Mouse (Mus musculus): ENCODE data around the gene Slc30a3.

Slc30a3 gene

DNA sequence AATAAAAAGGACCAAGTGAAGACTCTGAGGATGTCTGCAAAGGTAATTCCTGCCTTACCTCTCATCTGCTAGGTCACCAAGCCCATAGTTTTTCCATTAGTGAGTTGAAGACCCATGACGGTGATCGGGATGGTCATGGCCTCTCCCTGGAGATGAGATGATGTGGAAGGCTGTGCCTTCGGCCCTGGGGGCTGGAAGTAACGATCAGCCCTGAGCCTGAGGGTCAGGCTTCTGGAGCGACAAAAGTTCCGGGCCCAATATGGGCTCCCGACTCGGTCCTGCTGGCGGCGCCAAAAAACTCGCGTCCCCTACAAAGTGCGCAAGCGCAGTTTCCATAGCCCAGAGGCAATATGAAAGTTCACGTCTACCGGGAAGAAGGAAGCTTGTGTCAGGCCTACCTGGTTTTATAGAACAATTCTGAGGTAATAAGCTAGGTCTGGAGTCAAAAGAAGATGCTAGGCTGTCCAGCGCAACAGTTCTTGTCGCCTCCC is at the start of gene Slc30a3:
TSS of gene Slc30a3 (minus strand) at position 238 of the 491 bp plus-strand sequence.
- no peak for DNase-seq (ENCODE audit: low spot score in 2 of 2)

DNA sequence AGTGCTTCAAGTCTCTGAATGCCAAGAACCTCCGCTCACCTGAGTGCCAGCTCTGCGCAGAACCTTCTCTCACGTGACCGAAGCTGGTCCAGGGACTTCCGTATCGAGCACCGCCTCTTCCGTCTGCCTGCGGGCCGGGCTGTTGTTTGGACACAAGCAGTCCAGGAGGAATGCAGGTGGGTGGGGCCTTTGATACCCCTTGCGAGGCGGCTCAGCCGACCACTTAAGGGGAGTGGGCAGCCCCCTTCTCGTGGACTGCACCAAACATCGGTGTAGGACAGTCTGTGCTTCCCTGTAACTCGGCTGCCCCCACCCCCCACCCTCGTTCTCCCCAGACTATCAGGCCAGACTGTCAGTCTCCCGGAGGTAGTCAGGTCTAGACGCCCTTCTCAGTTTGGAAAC is 46.1 kb upstream of the Slc30a3 start, which contains the start of gene Mpv17:
TSS of gene Mpv17 (minus strand) at position 100 of the 402 bp plus-strand sequence.
- DNase-seq (ENCODE audit: low spot score in 2 of 2): peak; percentile 73 to 74

DNA sequence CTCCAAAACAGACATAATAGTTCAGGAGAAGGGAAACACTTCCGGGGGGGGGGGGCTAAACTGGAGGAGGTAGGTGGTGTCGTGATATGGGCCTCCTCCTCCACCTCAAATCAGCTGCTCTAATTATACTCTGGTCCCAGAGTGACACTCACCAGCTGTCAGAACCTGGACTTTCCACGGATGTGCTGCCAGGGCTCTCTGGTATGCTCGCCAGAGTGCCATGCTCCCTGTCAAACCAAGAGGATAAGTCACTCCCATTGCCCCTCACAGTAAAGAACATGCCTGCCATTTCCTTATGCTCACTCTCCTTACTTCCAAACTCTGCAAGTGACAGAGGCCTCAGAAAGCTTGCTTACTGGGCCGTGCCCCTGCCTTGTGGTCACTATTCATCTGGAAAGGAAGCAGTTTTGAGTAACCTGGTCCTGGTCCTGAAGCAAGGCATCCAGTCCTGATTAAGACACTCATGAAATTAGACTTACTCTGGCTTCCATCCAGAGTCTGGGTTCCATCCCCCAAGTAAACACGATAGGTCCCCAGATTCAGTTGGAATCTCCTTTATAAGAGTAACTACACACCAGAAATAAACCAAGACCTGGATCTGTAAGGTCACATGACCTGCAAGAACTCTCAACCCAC is 45.6 kb upstream of the Slc30a3 start:
- no peak for DNase-seq (ENCODE audit: low spot score in 2 of 2)

DNA sequence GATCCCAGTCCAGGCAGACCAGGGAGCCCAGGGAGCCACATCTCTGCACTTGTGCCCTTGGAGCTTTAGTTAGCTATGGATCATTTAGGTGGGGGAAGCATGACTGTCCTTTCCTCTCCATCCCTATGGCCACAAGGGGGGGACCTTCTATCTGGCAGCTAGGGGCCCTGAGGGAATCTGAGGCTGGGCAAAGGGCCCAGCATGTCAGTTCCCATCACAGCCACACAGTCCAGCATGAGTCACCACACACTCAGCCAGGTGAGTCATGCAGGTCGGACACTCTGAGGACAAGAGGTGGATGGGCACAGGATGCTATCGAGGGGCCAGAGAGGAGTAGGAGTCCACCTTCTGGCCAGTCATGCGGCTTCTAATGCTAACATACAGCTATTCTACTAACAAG is 43.7 kb upstream of the Slc30a3 start:
- DNase-seq (ENCODE audit: low spot score in 2 of 2): no peak

DNA sequence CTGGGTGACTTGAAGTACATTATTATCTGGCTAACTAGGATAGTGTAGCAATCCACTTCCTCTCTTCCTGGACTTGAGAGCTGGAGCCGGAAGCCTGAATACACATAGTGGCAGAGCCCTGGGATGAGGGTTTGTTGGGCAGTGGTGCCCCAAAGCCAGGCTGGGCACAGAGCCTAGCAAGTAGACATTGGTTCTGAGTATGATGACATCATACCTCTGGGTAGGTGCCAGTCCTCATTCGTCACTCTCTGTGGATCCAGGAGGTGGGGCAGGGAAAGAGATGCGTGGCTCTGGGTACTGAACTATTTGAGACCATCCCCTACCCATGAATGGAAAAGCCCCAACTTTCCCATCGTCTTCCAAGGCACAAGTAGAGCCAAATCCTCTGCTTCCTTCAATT is 41.7 kb upstream of the Slc30a3 start:
- DNase-seq (ENCODE audit: low spot score in 2 of 2): no peak

DNA sequence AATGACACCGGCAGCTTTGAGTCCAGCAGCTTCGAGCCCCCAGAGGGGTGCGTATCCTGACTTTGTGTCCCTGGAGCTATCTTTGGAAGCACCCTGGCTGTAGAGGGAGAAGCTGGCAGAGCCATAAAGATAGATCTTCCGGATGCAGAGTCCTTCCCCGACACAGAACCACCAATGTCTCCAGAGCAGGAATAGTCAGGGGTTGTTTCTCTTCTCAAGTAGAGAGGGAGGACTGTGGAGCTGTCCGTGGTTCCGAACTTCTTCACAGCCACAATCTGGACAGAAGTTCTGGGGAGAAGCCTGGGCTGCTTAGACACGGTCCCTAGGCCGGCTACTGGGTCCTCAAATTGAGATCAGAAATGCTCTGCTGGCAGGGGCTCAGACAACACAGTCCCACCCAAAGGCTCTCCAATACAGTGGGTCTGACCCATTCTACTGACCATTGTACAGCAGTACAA is 31.0 kb upstream of the Slc30a3 start:
- no peak for DNase-seq (ENCODE audit: low spot score in 2 of 2)

DNA sequence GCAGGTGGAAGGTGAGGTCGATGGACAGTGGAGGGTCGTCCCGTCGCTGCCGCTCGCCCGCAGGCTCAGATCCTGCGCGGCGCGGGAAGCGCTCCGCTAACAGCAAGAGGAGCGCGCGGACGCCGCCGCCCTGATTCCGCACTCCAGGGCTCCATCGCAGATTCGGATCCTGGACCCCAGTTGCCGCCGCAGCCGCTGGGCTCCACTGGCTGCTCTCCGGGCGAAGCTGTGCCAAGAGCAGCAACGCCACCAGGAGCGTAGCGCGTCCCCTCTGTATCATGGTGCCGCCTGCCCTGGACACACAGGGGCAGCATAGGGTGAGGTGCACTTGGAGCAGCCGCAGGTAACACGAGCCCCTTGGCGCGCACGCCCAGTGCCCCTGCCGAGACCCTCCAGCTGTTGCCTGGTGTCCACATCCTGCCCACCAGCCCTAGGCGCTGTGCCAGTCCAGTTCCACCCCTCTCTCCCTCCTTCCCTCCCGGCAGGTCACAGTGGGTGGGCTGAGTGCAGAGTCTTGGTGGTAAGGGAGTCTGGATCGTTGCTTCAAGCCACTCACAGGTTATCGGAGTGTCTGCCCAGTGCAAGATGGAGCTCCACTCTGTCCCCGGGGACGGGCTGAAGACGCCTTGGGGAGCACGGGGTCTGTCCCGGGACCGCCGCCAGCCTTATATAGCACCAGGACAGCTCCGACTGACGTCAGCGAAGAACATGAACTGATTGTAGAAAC is 30.4 kb upstream of the Slc30a3 start, which contains the start of gene Ucn:
TSS of gene Ucn (minus strand) at position 589 of the 727 bp plus-strand sequence.
- no peak for DNase-seq (ENCODE audit: low spot score in 2 of 2)

DNA sequence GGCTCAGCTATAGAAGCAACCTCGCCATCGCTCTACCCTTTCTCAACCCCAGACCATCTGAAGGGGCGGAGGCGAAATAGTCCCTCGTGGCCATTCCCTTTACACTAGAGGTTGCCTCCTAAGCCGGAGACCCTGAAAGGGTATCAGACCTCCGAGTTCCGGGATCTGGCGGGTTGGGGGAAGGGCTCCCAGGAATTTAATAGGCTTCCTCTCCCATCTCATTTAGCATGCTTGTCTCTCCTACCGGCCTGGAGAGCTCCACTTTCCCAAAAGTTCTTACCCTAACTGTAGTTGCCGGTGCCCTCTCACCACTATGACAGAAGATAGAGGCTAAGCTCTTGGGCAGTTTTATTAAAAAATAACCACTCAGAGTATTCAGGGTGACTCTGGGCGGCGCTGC is 29.6 kb upstream of the Slc30a3 start:
- DNase-seq (ENCODE audit: low spot score in 2 of 2): no peak

DNA sequence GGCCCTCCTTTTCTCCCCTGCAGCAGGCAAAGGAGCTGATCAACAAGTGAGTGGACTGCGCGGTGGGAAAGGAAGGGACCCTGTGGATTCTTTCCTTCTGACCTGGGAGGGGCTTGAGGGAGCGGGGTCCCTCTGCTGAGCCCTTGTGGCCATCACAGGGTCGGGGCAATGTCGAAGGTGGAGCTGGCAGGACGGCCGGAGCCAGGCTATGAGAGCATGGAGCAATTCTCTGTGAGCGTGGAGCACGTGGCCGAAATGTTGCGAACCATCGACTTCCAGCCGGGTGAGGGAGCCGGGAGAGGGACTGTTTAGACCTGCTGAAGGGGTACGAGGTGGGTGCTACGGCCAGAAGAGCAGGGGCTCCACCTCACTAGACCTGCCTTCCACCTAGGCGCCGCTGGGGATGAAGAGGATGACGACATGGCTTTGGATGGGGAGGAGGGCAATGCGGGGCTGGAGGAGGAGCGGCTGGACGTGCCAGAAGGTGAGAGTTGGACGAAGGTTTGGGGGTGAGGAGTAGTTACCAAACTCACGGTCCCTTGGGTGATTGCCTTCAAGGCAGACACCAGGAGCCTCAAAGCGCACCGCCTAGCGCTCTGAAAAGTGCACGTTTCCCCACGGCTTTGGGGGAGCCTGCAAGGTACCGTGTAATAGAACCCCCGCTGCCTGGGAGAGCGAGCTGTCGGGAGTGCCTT is 28.8 kb upstream of the Slc30a3 start:
- no peak for DNase-seq (ENCODE audit: low spot score in 2 of 2)

DNA sequence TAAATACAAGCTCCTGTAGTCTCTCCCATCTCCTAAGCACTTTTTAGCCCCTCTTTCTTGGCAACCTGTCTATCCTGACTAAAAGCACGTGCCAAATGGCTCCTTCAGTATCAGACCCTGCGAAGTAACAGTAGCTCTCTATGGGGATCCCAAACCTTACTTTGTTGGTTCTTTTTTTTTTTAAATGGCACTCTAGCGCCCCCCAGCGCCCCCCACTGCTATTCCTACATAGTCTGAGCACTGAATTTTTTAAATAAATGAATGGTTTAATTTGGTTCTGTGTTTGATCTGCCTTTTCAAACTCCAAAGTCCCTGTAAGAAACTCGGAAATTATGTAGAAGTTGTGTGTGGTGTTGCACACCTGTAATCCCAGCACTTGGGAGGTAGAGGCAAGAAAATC is 18.0 kb upstream of the Slc30a3 start:
- no peak for DNase-seq (ENCODE audit: low spot score in 2 of 2)

DNA sequence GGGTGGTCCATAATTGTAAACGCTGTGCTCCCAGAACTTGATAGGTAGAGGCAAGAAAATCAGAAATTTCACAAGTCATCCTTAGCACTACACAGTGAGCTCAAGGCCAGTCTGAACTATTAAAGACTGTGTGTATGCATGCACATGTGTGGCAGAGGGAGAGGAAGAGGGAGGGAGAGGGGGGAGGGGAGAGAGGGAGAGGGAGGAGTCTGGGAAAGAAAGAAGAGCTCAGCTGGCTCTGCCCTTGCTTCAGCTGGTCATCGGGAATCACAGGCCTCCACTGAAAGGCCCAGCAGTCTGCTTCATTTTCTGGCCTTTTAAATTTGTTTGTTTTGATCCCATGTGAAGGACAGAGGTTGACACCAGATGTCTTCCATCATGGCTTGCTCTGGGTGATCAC is 15.4 kb upstream of the Slc30a3 start:
- DNase-seq (ENCODE audit: low spot score in 2 of 2): no peak

DNA sequence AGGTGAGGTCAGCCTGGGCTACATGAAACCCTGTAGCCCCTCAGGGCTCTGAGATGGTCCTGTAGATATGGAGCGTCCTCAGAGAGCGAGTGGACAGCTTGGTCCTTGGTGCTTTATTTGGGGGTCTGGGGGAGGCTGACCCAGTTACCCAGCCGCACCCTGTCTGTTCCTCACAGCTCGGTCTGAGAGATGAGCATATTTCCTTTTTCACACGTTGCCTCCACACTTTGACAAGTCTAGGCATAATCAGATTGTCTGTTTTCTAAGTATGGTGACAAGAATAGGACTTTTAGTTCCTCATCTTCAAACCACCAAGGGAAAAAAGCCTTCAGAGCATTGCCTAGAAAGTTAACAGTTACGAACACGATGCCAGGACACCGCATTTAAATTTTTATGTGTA is 13.1 kb upstream of the Slc30a3 start:
- DNase-seq (ENCODE audit: low spot score in 2 of 2): no peak

DNA sequence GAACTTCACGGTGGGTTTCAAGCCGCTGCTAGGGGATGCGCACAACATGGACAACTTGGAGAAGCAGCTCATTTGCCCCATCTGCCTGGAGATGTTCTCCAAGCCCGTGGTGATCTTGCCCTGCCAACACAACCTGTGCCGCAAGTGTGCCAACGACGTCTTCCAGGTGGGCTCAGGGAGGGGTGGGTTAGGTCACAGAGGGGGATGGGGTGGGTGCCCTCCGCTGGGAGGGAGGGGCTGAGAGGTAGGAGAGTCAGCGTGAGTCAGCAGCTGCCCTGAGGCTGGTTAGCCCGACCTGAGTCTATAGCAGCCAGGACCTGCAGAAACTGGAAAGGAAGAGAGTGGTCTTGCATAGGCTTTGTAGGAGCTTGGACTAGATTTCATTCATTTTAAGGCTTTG is 8.9 kb upstream of the Slc30a3 start:
- DNase-seq (ENCODE audit: low spot score in 2 of 2): no peak

DNA sequence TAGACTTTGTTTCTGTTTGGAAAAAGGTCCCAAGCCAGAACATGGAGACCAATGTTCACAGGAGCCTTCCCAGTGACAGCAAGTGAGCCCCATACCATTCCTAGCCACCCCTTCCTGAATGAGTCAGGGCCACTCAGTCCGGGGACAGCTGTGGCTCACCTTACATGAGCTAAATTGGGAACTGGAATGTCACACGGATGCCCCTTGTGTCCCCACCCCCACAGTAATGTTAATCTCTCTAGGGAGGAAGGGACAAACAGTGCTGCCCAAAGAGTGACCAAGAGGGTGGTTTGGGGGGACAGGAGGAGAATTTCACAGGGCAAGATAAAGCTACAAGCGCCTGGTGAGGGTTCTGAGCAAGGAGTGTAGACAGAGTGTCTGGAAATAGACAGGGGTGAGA is 8.3 kb upstream of the Slc30a3 start, which contains the start of gene Trim54:
TSS of gene Trim54 (plus strand) at position 359 of the 400 bp plus-strand sequence.
- DNase-seq (ENCODE audit: low spot score in 2 of 2): no peak

DNA sequence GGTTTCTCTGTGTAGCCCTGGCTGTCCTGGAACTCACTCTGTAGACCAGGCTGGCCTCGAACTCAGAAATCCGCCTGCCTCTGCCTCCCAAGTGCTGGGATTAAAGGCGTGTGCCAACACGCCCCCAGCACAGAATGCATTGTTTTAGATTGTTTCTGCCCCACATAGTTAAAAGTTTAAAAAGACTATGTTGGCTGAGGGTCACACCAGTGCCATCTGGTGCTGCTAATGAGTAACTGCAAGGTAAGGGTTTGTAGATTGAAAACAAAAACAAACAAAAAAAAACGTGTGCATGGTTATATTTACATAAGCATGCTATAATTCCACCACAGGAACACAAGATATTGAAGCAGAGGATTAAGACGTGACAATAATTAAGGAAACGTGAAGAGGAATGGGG is 2.7 kb upstream of the Slc30a3 start:
- DNase-seq (ENCODE audit: low spot score in 2 of 2): no peak

DNA sequence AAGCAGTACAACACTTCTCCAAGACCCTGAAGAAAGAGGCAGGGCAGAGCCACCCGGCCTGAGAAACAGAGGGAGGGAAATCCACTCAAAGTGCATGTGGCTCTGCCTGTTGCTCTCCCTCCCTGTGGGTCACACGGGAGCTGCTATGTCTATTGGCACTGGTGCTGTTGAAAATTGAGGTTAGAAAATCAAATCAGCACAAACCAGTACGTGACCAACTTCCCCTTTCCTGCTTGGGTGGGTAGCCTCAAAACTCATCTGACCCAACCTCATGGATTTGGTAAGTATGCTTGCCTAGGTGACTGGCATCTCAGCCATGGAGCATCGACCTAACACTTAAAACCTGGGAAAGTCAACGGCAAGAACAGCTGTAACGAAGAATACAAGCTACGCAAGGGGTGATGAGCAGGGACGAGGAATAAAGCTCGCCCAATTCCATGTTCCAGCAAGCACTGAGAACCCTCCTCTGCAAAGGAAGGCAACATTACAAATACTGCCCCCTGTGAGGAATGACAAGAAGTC is 2.2 kb downstream of the Slc30a3 start, which contains the start of gene Dnajc5g:
TSS of gene Dnajc5g (plus strand) at position 472 of the 522 bp plus-strand sequence.
- DNase-seq (ENCODE audit: low spot score in 2 of 2): no peak

DNA sequence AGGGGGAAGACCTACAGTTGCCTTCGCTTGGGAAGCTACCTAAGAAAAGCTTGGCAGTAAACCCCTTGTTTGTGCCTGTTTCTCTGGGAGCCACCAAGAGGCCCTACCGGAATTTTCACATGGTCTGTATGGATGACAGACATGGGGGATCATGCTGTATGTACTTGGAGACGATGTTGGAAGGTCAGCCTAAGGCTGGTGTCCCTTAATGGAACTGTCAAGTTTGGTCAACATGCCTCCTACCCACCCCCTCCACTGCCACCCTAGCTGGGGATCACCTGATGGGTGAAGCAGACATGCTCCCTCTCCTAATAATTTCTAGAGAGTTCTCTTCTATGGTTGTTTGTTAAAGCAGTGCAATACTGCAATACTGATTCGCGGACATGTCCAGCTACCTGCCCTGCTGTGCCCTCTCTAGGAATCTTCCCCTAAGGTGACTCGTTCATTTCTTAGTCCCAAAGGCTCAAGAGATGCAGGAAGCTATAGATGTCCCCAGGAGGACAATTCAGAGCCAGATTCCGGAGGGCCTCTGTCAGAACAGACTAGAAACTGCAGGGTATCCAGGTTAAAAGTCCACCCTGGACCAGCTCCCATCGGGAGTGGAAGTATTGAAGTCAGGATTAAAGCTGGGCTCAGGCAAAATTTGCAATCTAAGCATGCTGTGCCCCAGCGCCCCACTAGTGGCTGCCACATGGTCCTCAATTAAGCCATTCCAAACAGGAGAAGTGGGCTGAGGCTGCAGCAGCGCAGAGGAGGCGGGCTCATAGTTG is 12.1 kb downstream of the Slc30a3 start:
- DNase-seq (ENCODE audit: low spot score in 2 of 2): no peak

DNA sequence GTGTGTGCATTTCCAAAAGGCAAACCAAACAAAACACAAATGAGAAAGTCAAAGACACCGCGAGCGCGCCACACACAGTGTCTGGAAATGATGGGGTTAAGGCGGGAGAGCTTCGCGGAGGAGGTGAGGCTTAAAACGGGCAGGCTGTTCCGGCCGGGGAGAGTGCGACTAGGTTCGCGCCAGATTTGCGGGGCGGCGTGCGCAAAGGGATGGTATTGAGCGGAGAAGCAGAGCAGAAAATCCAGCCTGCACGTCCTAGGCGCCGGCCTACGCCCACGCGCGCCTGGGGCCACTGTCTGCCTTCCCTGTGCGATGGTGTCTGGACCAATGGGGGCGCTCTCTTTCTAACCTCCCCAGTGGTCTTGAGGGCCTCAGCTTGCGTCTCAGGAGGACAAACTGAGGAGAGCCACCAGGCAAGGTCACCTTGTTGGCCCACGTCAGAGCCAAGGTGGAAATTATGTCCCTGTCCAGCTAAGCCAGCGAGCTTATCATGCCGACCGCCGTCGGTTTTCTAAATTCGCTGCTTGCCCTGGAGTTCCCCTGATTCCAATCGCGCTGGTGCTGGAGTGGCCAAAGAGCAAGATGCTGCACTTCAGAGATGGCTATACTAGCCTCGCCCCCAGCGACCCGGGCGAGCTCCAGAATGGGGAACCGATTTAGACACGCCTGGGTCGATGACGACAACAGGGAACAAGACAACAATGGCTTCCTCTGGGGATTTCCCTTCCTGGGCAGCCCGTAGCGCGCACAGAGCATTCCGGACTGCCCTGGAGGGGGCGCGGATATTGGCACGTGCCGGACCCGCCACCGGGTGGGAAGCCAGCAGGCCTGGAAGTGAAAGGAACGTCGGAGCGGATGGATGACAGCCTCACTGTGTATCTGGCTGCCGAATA is 13.0 kb downstream of the Slc30a3 start:
- DNase-seq (ENCODE audit: low spot score in 2 of 2): no peak

DNA sequence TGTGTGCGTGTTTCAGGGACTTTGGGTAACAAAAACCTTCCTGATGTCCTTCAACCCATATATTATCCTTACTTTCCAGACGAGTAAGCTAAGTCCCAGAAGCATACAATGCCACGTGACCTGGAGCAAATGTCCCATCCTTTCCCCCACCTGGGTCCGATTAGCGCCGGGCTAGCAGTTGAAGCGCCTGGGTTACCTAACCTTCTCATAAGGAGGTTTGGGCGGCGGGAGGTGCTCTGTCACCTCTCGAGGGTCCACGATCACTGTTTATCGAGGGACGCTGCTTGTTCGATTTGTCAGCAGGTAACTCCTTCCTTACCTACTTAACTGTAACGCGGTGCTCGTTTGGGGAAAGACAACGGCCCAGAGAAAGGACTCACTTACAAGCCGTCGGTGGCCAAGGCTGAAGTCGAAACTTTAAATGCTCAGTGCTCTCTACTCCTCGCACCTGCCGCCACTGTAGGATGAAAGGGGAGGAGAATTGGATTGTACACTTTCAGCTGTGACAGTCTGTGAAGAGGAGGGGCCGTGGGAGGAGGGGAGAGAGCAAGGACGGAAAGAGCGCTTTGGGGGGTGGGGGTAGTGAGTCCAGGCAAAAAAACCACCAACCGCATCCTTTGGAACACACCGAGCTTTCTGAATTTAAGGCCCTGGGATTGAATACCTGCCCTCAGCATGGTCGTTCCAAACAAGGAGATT is 13.8 kb downstream of the Slc30a3 start:
- no peak for DNase-seq (ENCODE audit: low spot score in 2 of 2)
